Mouse (Mus musculus) stomach, adult 2 months (tissue): ENCODE results near the gene Sh3bgr. TPM values are rescaled to one million over a fixed set of nuclear protein-coding genes. Genes with fewer than 3 reads are reported as not detected.

Experiments
- polyA plus RNA-seq: library from polyadenylated mRNA; depleted of rRNA; stranded (reverse); fragments of >200 nt; gene quantifications from 2 replicates; pipeline ENCODE4 v1.2.3, GENCODE M21; 2012; rRNA removed

The Sh3bgr gene
- polyA plus RNA-seq = 9.9 and 12.8 TPM in 2 replicates

GRCm38 (mm10) chr16:96199913-96200701, at the start of gene Sh3bgr:
Gene Sh3bgr (plus strand): TSS chr16:96200450.

GRCm38 (mm10) chr16:96191531-96192506, 8.4 kb upstream of the Sh3bgr start, which contains the start of gene Lca5l:
Gene Lca5l (minus strand): TSS chr16:96192271.

GRCm38 (mm10) chr16:96235366-96235970, 35.2 kb downstream of the Sh3bgr start, which contains the start of gene B3galt5:
Gene B3galt5 (plus strand): TSS chr16:96235801.

Other genes with a start within 250 kb of the Sh3bgr start
- 3.8 and 4.7 TPM in 2 replicates for gene Psmg1, start 209.5 kb upstream of the Sh3bgr start, polyA plus RNA-seq
- gene Brwd1, start 117.9 kb upstream of the Sh3bgr start, polyA plus RNA-seq = 5.8 and 8.4 TPM in 2 replicates
- 2.9 and 3.6 TPM in 2 replicates for gene Hmgn1, start 72.7 kb upstream of the Sh3bgr start, polyA plus RNA-seq
- gene Wrb, start 55.0 kb upstream of the Sh3bgr start, polyA plus RNA-seq = 7.9 and 11.0 TPM in 2 replicates
- gene Lca5l, start 8.2 kb upstream of the Sh3bgr start, polyA plus RNA-seq = 0.08 and 0.16 TPM in 2 replicates
- 1.5 and 1.7 TPM in 2 replicates for gene B3galt5, start 35.4 kb downstream of the Sh3bgr start, polyA plus RNA-seq
- 0.03 and 0.04 TPM in 2 replicates for gene Itgb2l, start 243.2 kb downstream of the Sh3bgr start, polyA plus RNA-seq